Mouse (Mus musculus): ENCODE measurements around the gene Fam209. TPM values are rescaled to one million over a fixed set of nuclear protein-coding genes. Genes with fewer than 3 reads are reported as not detected.

Gene Fam209
- polyA plus RNA-seq, 1 experiment from 2014 or later: not detected

GRCm38 (mm10) chr2:172516407-172516992, 44.2 kb downstream of the Fam209 start:
- DNase-seq: no peak
- TF ChIP-seq EP300 (IDR thresholded peaks at IDR 0.05; ENCODE audit: low read depth) (no peak), CTCF (IDR thresholded peaks at IDR 0.05; ENCODE audit: low read depth) (no peak)

DNA sequence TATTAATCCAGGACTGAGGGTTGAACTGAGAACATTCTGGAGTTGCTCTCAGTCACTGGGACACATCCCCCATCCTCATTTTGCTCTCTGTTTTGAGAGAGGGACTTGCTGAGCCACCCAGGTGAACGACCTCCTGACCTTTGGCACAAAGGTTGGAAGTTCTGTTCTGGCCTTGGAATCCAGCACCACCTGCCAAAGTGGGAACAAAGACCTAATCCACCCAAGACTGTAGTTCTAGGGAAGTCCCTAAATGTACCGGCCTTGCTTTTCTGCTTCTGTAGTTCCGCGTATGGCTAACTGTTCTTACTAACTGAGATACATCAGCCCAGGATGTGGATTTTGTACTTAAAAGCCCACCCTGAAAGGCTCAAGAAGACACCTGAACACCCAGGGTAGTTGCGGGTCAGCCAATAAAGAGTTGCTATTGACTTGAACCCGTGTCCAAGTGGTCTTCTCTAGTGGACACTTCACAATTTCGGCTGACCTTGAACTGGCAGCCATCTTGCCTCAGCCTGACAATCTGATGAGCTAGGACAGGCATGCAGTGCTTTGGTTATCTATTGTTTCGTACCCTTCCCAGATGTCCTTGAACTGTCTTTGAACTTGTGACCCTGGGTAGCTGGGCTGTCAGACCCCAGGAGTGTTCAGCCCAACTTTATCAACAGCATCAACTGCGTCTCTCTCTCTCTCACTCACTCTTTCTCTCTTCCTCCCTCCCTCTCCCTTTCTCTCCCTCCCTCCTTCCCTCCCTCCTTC, 48.5 kb downstream of the Fam209 start:
- H3K27me3 ChIP-seq (ENCODE audit: insufficient read depth, low read length): no peaks in the 10 kb centered on the region
- no peak overlapping the region for H3K27ac ChIP-seq (ENCODE audit: low read depth)
- WGBS (ENCODE audit: insufficient replicate concordance): 75% methylated on average over 9 of the region's 9 CpGs
- no peak for ATAC-seq
- H3K36me3 ChIP-seq (replicated peaks; ENCODE audit: insufficient read depth, low read length): no peaks in the 10 kb centered on the region
- DNase-seq: no peak
- no peak for TF ChIP-seq CTCF (IDR thresholded peaks at IDR 0.05; ENCODE audit: low read depth)
- no peak for TF ChIP-seq EP300 (IDR thresholded peaks at IDR 0.05; ENCODE audit: low read depth)
- H3K4me3 ChIP-seq (ENCODE audit: low read depth, low read length): no peak overlapping the region
- H3K4me1 ChIP-seq (ENCODE audit: insufficient read depth): no peaks in the 10 kb centered on the region
- no peaks in the 10 kb centered on the region for H3K9me3 ChIP-seq (ENCODE audit: low read length)
- no peak overlapping the region for H3K9ac ChIP-seq (replicated peaks)
- H3K4me2 ChIP-seq (ENCODE audit: low read depth, low read length): no peak overlapping the region

More at GRCm38 (mm10) chr2:172516407-172516992, 44.2 kb downstream of the Fam209 start:
- no peak for ATAC-seq
- H3K4me2 ChIP-seq (ENCODE audit: low read depth, low read length): no peak overlapping the region
- no peaks in the 10 kb centered on the region for H3K4me1 ChIP-seq (ENCODE audit: insufficient read depth)
- no peaks in the 10 kb centered on the region for H3K27me3 ChIP-seq (ENCODE audit: insufficient read depth, low read length)
- H3K9ac ChIP-seq (replicated peaks): no peak overlapping the region
- H3K9me3 ChIP-seq (ENCODE audit: low read length): no peaks in the 10 kb centered on the region
- no peak overlapping the region for H3K4me3 ChIP-seq (ENCODE audit: low read depth, low read length)
- H3K27ac ChIP-seq (ENCODE audit: low read depth): no peak overlapping the region
- no peaks in the 10 kb centered on the region for H3K36me3 ChIP-seq (replicated peaks; ENCODE audit: insufficient read depth, low read length)
- WGBS (ENCODE audit: insufficient replicate concordance): 32% methylated on average over 11 of the region's 11 CpGs

GRCm38 (mm10) chr2:172522528-172522927, 50.2 kb downstream of the Fam209 start:
- Histone ChIP-seq H3K9me3 (ENCODE audit: low read length) (no peaks in the 10 kb centered on the region), H3K4me2 (ENCODE audit: low read depth, low read length) (no peak overlapping the region), H3K36me3 (replicated peaks; ENCODE audit: insufficient read depth, low read length) (no peaks in the 10 kb centered on the region), H3K9ac (replicated peaks) (no peak overlapping the region), H3K4me3 (ENCODE audit: low read depth, low read length) (no peak overlapping the region), H3K27ac (ENCODE audit: low read depth) (no peak overlapping the region), H3K4me1 (ENCODE audit: insufficient read depth) (no peaks in the 10 kb centered on the region), H3K27me3 (ENCODE audit: insufficient read depth, low read length) (no peaks in the 10 kb centered on the region)
- TF ChIP-seq CTCF (IDR thresholded peaks at IDR 0.05; ENCODE audit: low read depth): no peak
- no peak for TF ChIP-seq EP300 (IDR thresholded peaks at IDR 0.05; ENCODE audit: low read depth)
- no peak for ATAC-seq
- 64% methylated on average over 12 of the region's 12 CpGs for WGBS (ENCODE audit: insufficient replicate concordance)
- DNase-seq: no peak

Other genes starting within 250 kb of the Fam209 start
- not detected in 2 replicates for gene Mc3r, start 224.0 kb upstream of the Fam209 start, polyA plus RNA-seq (2015; fragmentation: Nextera tagmentation; extraction: Ambion mirVana)
- gene Fam210b, start 127.0 kb upstream of the Fam209 start, polyA plus RNA-seq (2015; fragmentation: Nextera tagmentation; extraction: Ambion mirVana): 67.0 and 81.2 TPM in 2 replicates
- 41.4 and 45.4 TPM in 2 replicates for gene Aurka, start 102.0 kb upstream of the Fam209 start, polyA plus RNA-seq (2015; fragmentation: Nextera tagmentation; extraction: Ambion mirVana)
- gene Cstf1, start 101.8 kb upstream of the Fam209 start, polyA plus RNA-seq (2015; fragmentation: Nextera tagmentation; extraction: Ambion mirVana): 16.2 and 17.1 TPM in 2 replicates
- 0.59 and 0.72 TPM in 2 replicates for gene Cass4, start 78.7 kb upstream of the Fam209 start, polyA plus RNA-seq (2015; fragmentation: Nextera tagmentation; extraction: Ambion mirVana)
- gene Rtf2, start 32.0 kb upstream of the Fam209 start, polyA plus RNA-seq (2015; fragmentation: Nextera tagmentation; extraction: Ambion mirVana): 62.4 and 68.5 TPM in 2 replicates
- 0.25 and 0.40 TPM in 2 replicates for gene Gcnt7, start 13.9 kb upstream of the Fam209 start, polyA plus RNA-seq (2015; fragmentation: Nextera tagmentation; extraction: Ambion mirVana)
- not detected in 2 replicates for gene Tfap2c, start 77.1 kb downstream of the Fam209 start, polyA plus RNA-seq (2015; fragmentation: Nextera tagmentation; extraction: Ambion mirVana)